Mouse (Mus musculus) CD4-positive, CD25-positive, alpha-beta regulatory T cell (primary cell): ENCODE measurements around the gene Bora. TPM values are rescaled to one million over a fixed set of nuclear protein-coding genes. Genes with fewer than 3 reads are reported as not detected.

Source experiments
- polyA plus RNA-seq: library from polyadenylated mRNA; unstranded; fragments of 100-300 nt; shearing (Covaris generic); gene quantifications from one replicate; pipeline ENCODE4 v1.2.1, GENCODE M21; 2017

Gene Bora
- polyA plus RNA-seq = 28.0 TPM

DNA sequence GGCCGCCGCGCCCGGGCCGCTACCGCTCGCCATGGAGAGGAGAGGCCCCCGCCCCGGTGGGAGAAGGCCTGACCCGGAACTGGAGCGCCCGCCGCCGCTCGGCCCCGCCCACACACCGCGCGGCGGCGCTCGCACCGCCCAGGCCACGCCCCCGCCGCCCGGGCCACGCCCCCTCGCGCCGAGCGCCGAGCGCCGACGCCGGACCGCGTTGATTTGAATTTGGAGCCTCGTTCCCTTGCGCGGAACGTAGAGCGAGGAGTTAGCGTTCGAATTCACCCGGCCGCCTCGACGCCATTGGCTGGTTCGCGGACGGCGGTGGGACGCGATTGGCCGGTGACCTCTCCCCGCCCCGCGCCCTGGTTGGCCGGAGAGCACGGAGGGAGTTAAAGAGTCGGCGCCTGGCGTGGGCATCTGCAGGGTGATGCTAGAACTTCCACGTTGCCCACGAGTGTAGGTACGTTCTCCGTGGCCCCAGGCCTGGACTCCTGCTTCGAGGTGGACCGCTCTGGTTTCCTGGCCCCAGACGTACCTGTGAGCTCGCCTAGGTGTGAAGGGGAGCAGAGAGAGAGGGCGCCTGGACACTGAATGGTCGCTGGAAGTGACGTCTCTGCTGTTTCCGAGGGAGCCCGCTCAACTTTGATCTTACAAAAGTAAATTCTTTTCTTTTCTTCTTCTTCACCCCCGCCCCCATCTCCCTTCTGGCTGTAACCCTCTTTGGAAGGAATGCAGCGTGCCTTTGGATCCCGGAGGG, at the start of gene Bora, which contains the start of gene Mzt1:
Gene Bora, plus strand, starts transcription at position 192 of the 751 bp plus-strand sequence.
Gene Mzt1, minus strand, starts transcription at position 104 of the 751 bp plus-strand sequence.

DNA sequence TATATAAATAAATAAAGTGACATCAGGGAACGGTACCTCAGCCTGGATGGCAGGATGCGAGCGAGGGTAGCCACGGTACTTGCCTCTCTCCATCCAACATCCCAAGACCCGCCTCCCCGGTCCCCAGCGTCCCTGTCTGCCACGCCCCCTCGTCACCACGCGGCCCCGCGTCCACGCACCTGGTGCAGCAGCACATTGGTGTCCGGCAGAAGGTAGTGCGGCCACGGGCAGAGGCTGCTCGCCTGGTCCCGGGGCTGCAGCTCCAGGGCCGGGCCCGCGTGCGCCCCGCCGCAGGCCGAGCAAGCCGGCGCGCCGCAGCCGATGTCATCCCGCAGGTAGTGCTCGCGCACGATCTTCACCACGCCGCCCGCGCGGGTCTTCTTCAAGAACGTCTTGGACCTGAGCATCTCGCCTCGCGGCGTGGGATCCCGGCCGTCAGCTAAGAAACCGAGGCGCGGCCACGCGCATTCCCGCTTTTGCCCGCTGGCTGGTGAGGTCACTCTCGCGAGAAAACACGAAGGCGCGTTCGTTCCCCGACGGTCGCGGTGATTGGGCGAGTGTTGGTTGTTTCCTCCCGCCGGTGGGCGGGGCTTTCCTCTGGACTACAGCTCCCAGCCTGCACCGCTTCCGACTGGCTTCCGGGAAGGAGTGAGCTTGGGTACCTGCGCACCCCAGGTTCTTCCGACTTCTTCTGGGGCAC, 53.4 kb downstream of the Bora start, which contains the start of the genes Pibf1 and Dis3:
Gene Pibf1, plus strand, starts transcription at position 158 of the 700 bp plus-strand sequence.
Gene Dis3, minus strand, starts transcription at position 504 of the 700 bp plus-strand sequence.

Other genes starting within 250 kb of the Bora start
- gene Rpl36a-ps1, start 51.9 kb upstream of the Bora start, polyA plus RNA-seq = 8.4 TPM
- 50.7 TPM for gene Mzt1, start 88 bp upstream of the Bora start, polyA plus RNA-seq
- gene Pibf1, start 53.2 kb downstream of the Bora start, polyA plus RNA-seq = 20.1 TPM
- 37.4 TPM for gene Dis3, start 53.5 kb downstream of the Bora start, polyA plus RNA-seq